ENCODE assay signal across 19 mouse cellular contexts in the genomic region with DNA sequence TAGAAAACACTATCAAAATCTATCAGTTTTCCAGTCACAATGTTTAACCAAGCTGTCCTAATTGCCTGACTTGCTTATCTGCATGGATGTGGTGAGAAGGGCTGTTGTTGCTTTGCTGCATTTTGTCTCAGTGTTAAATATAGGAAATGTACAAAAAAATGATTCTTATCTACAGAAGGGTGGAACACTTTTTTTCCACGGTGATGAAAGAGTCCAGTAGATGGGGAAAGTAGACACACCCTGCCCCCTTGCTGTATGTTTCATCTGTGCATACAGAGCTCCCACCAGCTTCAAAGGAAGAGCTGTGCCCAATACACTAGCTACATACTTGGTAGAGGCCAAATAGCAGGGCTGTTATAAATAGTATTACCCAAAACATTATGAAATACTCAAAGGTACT. TPM values are rescaled to one million over a fixed set of nuclear protein-coding genes. Genes with fewer than 3 reads are reported as not detected.
DNase-seq lines count a peak whose midpoint lies in the region; ATAC-seq and TF ChIP-seq lines count a peak whose summit lies in the region.
"Had no signal": no experiment of that assay in that cellular context is flagged by ENCODE, and none has a peak within 500 bp of the region (broad histone marks: within the 10 kb centered on the region; RNA-seq: fewer than 3 reads in every experiment).

No protein-coding gene starts in this region.

- TF ChIP-seq POLR2A in CH12.LX (IDR thresholded peaks at IDR 0.05; ENCODE audit: low read depth, low read length): no peak

- H3K36me3 ChIP-seq in CH12.LX (replicated peaks in 1 of 2; ENCODE audit: control insufficient read depth in 1 of 2, insufficient read depth in 1 of 2, low read length in 1 of 2): no peaks in the 10 kb centered on the region
- H3K36me3 ChIP-seq in splenic B cell, adult 2 months (ENCODE audit: control insufficient read depth, insufficient read depth, low read length, poor library complexity, severe bottlenecking): no peaks in the 10 kb centered on the region
- H3K36me3 ChIP-seq in midbrain, embryonic 13.5 days: no peaks in the 10 kb centered on the region
- no peaks in the 10 kb centered on the region for H3K36me3 ChIP-seq in midbrain, embryonic 16.5 days (ENCODE audit: control insufficient read depth, insufficient read depth, low read length)
- H3K36me3 ChIP-seq: lung, embryonic 15.5 days; midbrain, embryonic 15.5 days had no signal

- dilution Hi-C loops in CH12.LX (cut with MboI; ENCODE audit: extremely low pct_ligation_motif_present, extremely low pct_unique_long_range_greater_than_20kb, low sequenced_read_pairs): no loop called here

- H3K4me3 ChIP-seq in CH12.LX (replicated peaks in 1 of 3; ENCODE audit: low read depth in 2 of 3, low read length in 2 of 3, poor library complexity in 1 of 3): no peak overlapping the region
- no peak overlapping the region for H3K4me3 ChIP-seq in midbrain, embryonic 13.5 days (replicated peaks)
- H3K4me3 ChIP-seq in midbrain, embryonic 16.5 days (ENCODE audit: low read depth, low read length): no peak overlapping the region
- H3K4me3 ChIP-seq: heart, adult 2 months; lung, embryonic 15.5 days; midbrain, embryonic 15.5 days had no signal

- peak overlapping the region; percentile 21 for H3K4me2 ChIP-seq in CH12.LX (ENCODE audit: insufficient read depth, low read depth, poor library complexity, severe bottlenecking)
- no peak overlapping the region for H3K4me2 ChIP-seq in midbrain, embryonic 13.5 days (replicated peaks)
- H3K4me2 ChIP-seq in midbrain, embryonic 16.5 days (ENCODE audit: low read length): no peak overlapping the region
- H3K4me2 ChIP-seq: liver, embryonic 11.5 days; lung, embryonic 15.5 days; midbrain, embryonic 15.5 days had no signal

- ATAC-seq in midbrain, embryonic 13.5 days: no peak
- ATAC-seq in midbrain, embryonic 16.5 days: no peak
- ATAC-seq: hindbrain, postnatal 0 days; midbrain, embryonic 15.5 days had no signal

- H3K9me3 ChIP-seq in CH12.LX (replicated peaks; ENCODE audit: low read length): no peaks in the 10 kb centered on the region
- H3K9me3 ChIP-seq in midbrain, embryonic 13.5 days: no peaks in the 10 kb centered on the region
- no peaks in the 10 kb centered on the region for H3K9me3 ChIP-seq in midbrain, embryonic 16.5 days (replicated peaks; ENCODE audit: control insufficient read depth, low read length, poor library complexity, severe bottlenecking)
- H3K9me3 ChIP-seq: lung, embryonic 15.5 days; midbrain, embryonic 15.5 days had no signal

- intact Hi-C loops in heart, postnatal 36 days (cut with DNase I): no loop called here

- 0 out of 2 replicates have a peak, but pooled peaks have one; percentile 25 for TF ChIP-seq EP300 in CH12.LX (IDR thresholded peaks at IDR 0.05; ENCODE audit: low read length)

- H3K27ac ChIP-seq in CH12.LX (ENCODE audit: insufficient read depth, low read depth): no peak overlapping the region
- no peak overlapping the region for H3K27ac ChIP-seq in midbrain, embryonic 13.5 days
- H3K27ac ChIP-seq in midbrain, embryonic 16.5 days (ENCODE audit: low read length): no peak overlapping the region
- H3K27ac ChIP-seq: heart, adult 2 months; hindbrain, postnatal 0 days; lung, embryonic 15.5 days; macrophage; midbrain, embryonic 15.5 days had no signal

- in situ Hi-C loops in CH12.LX (cut with MboI; ENCODE audit: low pct_ligation_motif_present, low pct_unique_long_range_greater_than_20kb, low sequenced_read_pairs): loop anchor here (25.0 kb wide), 2 partner anchors 108 to 283 kb away; partner anchors contain the start of gene Gm17409

- DNase-seq in CH12.LX (ENCODE audit: extremely low read depth): no peak
- DNase-seq in induced T-regulatory cell, adult 2 months (ENCODE audit: low read depth): peak; percentile 86
- DNase-seq in splenic B cell, adult 2 months (ENCODE audit: low read depth, low spot score): peak; percentile 47
- no peak for DNase-seq in frontal cortex, postnatal 36 days (ENCODE audit: low spot score in 2 of 2)
- no peak for DNase-seq in heart, postnatal 36 days
- DNase-seq: cerebellum, adult 9-11 months; gastrocnemius, postnatal 10 days; heart, adult 2 months; kidney, postnatal 4 days; layer of hippocampus, postnatal 36 days; left cerebral cortex, postnatal 4 days; spleen, adult 18-20 months had no signal

- no peak overlapping the region for H3K9ac ChIP-seq in CH12.LX (ENCODE audit: insufficient read depth, low read depth)
- H3K9ac ChIP-seq in midbrain, embryonic 13.5 days (replicated peaks): no peak overlapping the region
- H3K9ac ChIP-seq in midbrain, embryonic 16.5 days (ENCODE audit: low read depth, low read length): no peak overlapping the region
- H3K9ac ChIP-seq: lung, embryonic 15.5 days; midbrain, embryonic 15.5 days had no signal

- 97% methylated on average over 1 of the region's 1 CpGs for WGBS in midbrain, embryonic 13.5 days
- 76% methylated on average over 1 of the region's 1 CpGs for WGBS in midbrain, embryonic 16.5 days

- H3K79me2 ChIP-seq in CH12.LX (replicated peaks; ENCODE audit: control insufficient read depth, extremely low read depth, insufficient read depth, poor library complexity, severe bottlenecking): no peaks in the 10 kb centered on the region

- H3K27me3 ChIP-seq in CH12.LX (replicated peaks): no peaks in the 10 kb centered on the region
- H3K27me3 ChIP-seq in splenic B cell, adult 2 months (ENCODE audit: control insufficient read depth, insufficient read depth, low read length, poor library complexity, severe bottlenecking): no peaks in the 10 kb centered on the region
- no peaks in the 10 kb centered on the region for H3K27me3 ChIP-seq in midbrain, embryonic 13.5 days
- no peaks in the 10 kb centered on the region for H3K27me3 ChIP-seq in midbrain, embryonic 16.5 days (ENCODE audit: control insufficient read depth, insufficient read depth, low read depth, low read length)
- H3K27me3 ChIP-seq: lung, embryonic 15.5 days; midbrain, embryonic 15.5 days had no signal

- peak in 1 of 2 experiments; percentile 60; a peak in 2 of 4 replicates for TF ChIP-seq CTCF in CH12.LX (conservative IDR thresholded peaks at IDR 0.05 in 1 of 2, IDR thresholded peaks at IDR 0.05 in 1 of 2; ENCODE audit: low read depth in 2 of 2, low read length in 2 of 2)

- peak; percentile 67 for TF ChIP-seq RAD21 in CH12.LX (IDR thresholded peaks at IDR 0.05; ENCODE audit: low read depth, low read length)

- peaks cover 14 to 22% of the 10 kb centered on the region in 2 experiments for H3K4me1 ChIP-seq in CH12.LX (ENCODE audit: control insufficient read depth in 1 of 2, insufficient read depth in 2 of 2)
- H3K4me1 ChIP-seq in midbrain, embryonic 13.5 days (replicated peaks): 0 out of 2 replicates have a peak, but pooled peaks cover 8% of the 10 kb centered on the region
- peaks cover 8% of the 10 kb centered on the region for H3K4me1 ChIP-seq in midbrain, embryonic 16.5 days (ENCODE audit: control insufficient read depth, insufficient read depth, low read length)

TF ChIP-seq in CH12.LX, 34 proteins besides CTCF, POLR2A, EP300 and RAD21:
- no peak for TF ChIP-seq CHD2 (IDR thresholded peaks at IDR 0.05; ENCODE audit: low read length)
- TF ChIP-seq PAX5 (IDR thresholded peaks at IDR 0.05; ENCODE audit: low read length): no peak
- TF ChIP-seq MYC (IDR thresholded peaks at IDR 0.05; ENCODE audit: low read depth, low read length): no peak
- TF ChIP-seq RCOR1 (conservative IDR thresholded peaks at IDR 0.05; ENCODE audit: low read depth, low read length): no peak
- TF ChIP-seq JUN (IDR thresholded peaks at IDR 0.05; ENCODE audit: insufficient read depth, low read depth, low read length): no peak
- TF ChIP-seq MAX (IDR thresholded peaks at IDR 0.05; ENCODE audit: low read length): no peak
- TF ChIP-seq USF2 (conservative IDR thresholded peaks at IDR 0.05; ENCODE audit: low read depth, low read length): no peak
- no peak for TF ChIP-seq ZKSCAN1 (IDR thresholded peaks at IDR 0.05; ENCODE audit: borderline replicate concordance, low read depth, low read length)
- no peak for TF ChIP-seq SIN3A (IDR thresholded peaks at IDR 0.05; ENCODE audit: low read length)
- TF ChIP-seq SMC3 (IDR thresholded peaks at IDR 0.05; ENCODE audit: low read depth, low read length): peak; percentile 71
- TF ChIP-seq BHLHE40 (IDR thresholded peaks at IDR 0.05; ENCODE audit: low read depth, low read length): no peak
- TF ChIP-seq NELFE (IDR thresholded peaks at IDR 0.05; ENCODE audit: low read depth, low read length): no peak
- TF ChIP-seq ELF1 (IDR thresholded peaks at IDR 0.05; ENCODE audit: low read depth, low read length): no peak
- TF ChIP-seq E2F4 (IDR thresholded peaks at IDR 0.05; ENCODE audit: insufficient replicate concordance, low read depth, low read length): no peak
- TF ChIP-seq MEF2A (IDR thresholded peaks at IDR 0.05; ENCODE audit: borderline replicate concordance, low read depth, low read length): peak; percentile 52; the same call in 1 of the 2 replicates
- no peak for TF ChIP-seq GABPA (IDR thresholded peaks at IDR 0.05; ENCODE audit: insufficient replicate concordance, low read depth, low read length)
- no peak for TF ChIP-seq ZMIZ1 (IDR thresholded peaks at IDR 0.05; ENCODE audit: low read depth, low read length)
- TF ChIP-seq ZNF384 (IDR thresholded peaks at IDR 0.05; ENCODE audit: low read depth, low read length): peak; percentile 77
- TF ChIP-seq POLR2AphosphoS2 (IDR thresholded peaks at IDR 0.05; ENCODE audit: low read depth, low read length): no peak
- 0 out of 2 replicates have a peak, but pooled peaks have one; percentile 15 for TF ChIP-seq TCF12 (IDR thresholded peaks at IDR 0.05; ENCODE audit: low read depth, low read length)
- TF ChIP-seq UBTF (IDR thresholded peaks at IDR 0.05; ENCODE audit: low read depth, low read length): no peak
- no peak for TF ChIP-seq JUND (conservative IDR thresholded peaks at IDR 0.05; ENCODE audit: low read depth, low read length)
- TF ChIP-seq CHD1 (IDR thresholded peaks at IDR 0.05; ENCODE audit: low read depth, low read length): 0 out of 2 replicates have a peak, but pooled peaks have one; percentile 45
- no peak for TF ChIP-seq MAZ (IDR thresholded peaks at IDR 0.05; ENCODE audit: low read depth, low read length)
- no peak for TF ChIP-seq KAT2A (IDR thresholded peaks at IDR 0.05; ENCODE audit: insufficient replicate concordance, low read length)
- peak; percentile 47 for TF ChIP-seq ZC3H11A (IDR thresholded peaks at IDR 0.05; ENCODE audit: low read depth, low read length)

RNA-seq across cellular contexts. Expression of gene Cytip, which starts 16.3 kb away (rescaled TPM):
- 61.3 TPM in 2 replicates for total RNA-seq in CH12.LX (2012; rRNA removed)
- total RNA-seq in CH12.LX (2014; rRNA removed): 55.9 and 73.4 TPM in 2 replicates
- polyA plus RNA-seq in CH12.LX (2012; ENCODE audit: insufficient read length, low read depth): 40.2 and 43.1 TPM in 2 replicates
- 0.34 and 0.50 TPM in 2 replicates for polyA plus RNA-seq in midbrain, embryonic 13.5 days (2015; fragmentation: Nextera tagmentation; extraction: Ambion mirVana)
- 1 to 10 TPM; 1.2 to 1.4 TPM for total RNA-seq in heart, postnatal 36 days (2021)
- polyA plus RNA-seq in midbrain, embryonic 16.5 days (2015; fragmentation: Nextera tagmentation; extraction: Ambion mirVana): 0.44 TPM in 1 of 2 replicates, not detected in the other
- total RNA-seq: hindbrain, postnatal 0 days had no signal

Comparison
In these comparisons a context has a peak if more than half of its experiments do, and no peak if none do; other contexts are left out.
1. DNase-seq: peak in induced T-regulatory cell, adult 2 months (single experiment) and splenic B cell, adult 2 months (single experiment); none in CH12.LX (single experiment), frontal cortex, postnatal 36 days (0 of 2) and heart, postnatal 36 days (0 of 2).
2. RNA of gene Cytip, which starts 16.3 kb away (polyA plus RNA-seq): 40.2 to 43.1 TPM in CH12.LX; 0.34 to 0.50 TPM in midbrain, embryonic 13.5 days and 0.44 TPM in midbrain, embryonic 16.5 days; every median in the first group is over 10 times any median in the second.